8 mouse cellular contexts compared by ENCODE assay signal in genomic region chr4:45529201-45529985, GRCm38 (mm10). TPM values are rescaled to one million over a fixed set of nuclear protein-coding genes. Genes with fewer than 3 reads are reported as not detected.
DNase-seq lines count a peak whose midpoint lies in the region; ATAC-seq lines count a peak whose summit lies in the region.

No protein-coding gene starts in this region.

- ATAC-seq in heart, embryonic 11.5 days (replicated peaks; ENCODE audit: insufficient number of reproducible peaks, low FRiP score, low TSS enrichment), result no peak
- no peak for ATAC-seq in forebrain, embryonic 15.5 days (replicated peaks)
- ATAC-seq in neural tube, embryonic 13.5 days (ENCODE audit: low read depth), result peak; percentile 1; the same call in 1 of the 2 replicates

- under 1% methylated on average over 70 of the region's 71 CpGs for WGBS in heart, embryonic 11.5 days (ENCODE audit: insufficient replicate concordance)
- under 1% methylated on average over 55 of the region's 71 CpGs for WGBS in forebrain, embryonic 15.5 days
- WGBS in neural tube, embryonic 13.5 days, result under 1% methylated on average over 62 of the region's 71 CpGs

- H3K9ac ChIP-seq in heart, embryonic 11.5 days (ENCODE audit: low read depth, low read length), result peak overlapping the region; percentile 92
- peak overlapping the region; percentile 84 for H3K9ac ChIP-seq in forebrain, embryonic 15.5 days (replicated peaks)
- H3K9ac ChIP-seq in neural tube, embryonic 13.5 days, result peak overlapping the region; percentile 81

- DNase-seq in heart, postnatal 25 days (ENCODE audit: low spot score), result no peak
- peak; percentile 41 for DNase-seq in Muller cell, postnatal 12 days (ENCODE audit: inconsistent ontology term)
- peak; percentile 32 to 48 for DNase-seq in kidney, postnatal 25 days
- no peak for DNase-seq in cerebellum, adult 8-10 months
- DNase-seq in cerebellum, adult 11-12 months, result no peak

- peak overlapping the region; percentile 85 for H3K27ac ChIP-seq in heart, embryonic 11.5 days (ENCODE audit: low read depth, low read length)
- H3K27ac ChIP-seq in forebrain, embryonic 15.5 days (replicated peaks), result peak overlapping the region; percentile 89
- peak overlapping the region; percentile 93; the same call in 1 of the 2 replicates for H3K27ac ChIP-seq in neural tube, embryonic 13.5 days (replicated peaks)

- 0 out of 2 replicates have a peak, but pooled peaks cover 2% of the 10 kb centered on the region for H3K36me3 ChIP-seq in heart, embryonic 11.5 days (ENCODE audit: control insufficient read depth, insufficient read depth, low read length)
- H3K36me3 ChIP-seq in forebrain, embryonic 15.5 days, result no peaks in the 10 kb centered on the region
- no peaks in the 10 kb centered on the region for H3K36me3 ChIP-seq in neural tube, embryonic 13.5 days

- peak overlapping the region; percentile 77 for H3K4me2 ChIP-seq in heart, embryonic 11.5 days
- H3K4me2 ChIP-seq in forebrain, embryonic 15.5 days (replicated peaks), result peak overlapping the region; percentile 75
- peak overlapping the region; percentile 91 for H3K4me2 ChIP-seq in neural tube, embryonic 13.5 days

- peaks cover 34% of the 10 kb centered on the region for H3K4me1 ChIP-seq in heart, embryonic 11.5 days (ENCODE audit: control insufficient read depth, insufficient read depth, low read length)
- H3K4me1 ChIP-seq in forebrain, embryonic 15.5 days, result peaks cover 76% of the 10 kb centered on the region
- H3K4me1 ChIP-seq in neural tube, embryonic 13.5 days (replicated peaks), result peaks cover 56% of the 10 kb centered on the region

- H3K27me3 ChIP-seq in heart, embryonic 11.5 days (ENCODE audit: control insufficient read depth, insufficient read depth, low read length), result no peaks in the 10 kb centered on the region; the same call in 1 of the 2 replicates
- H3K27me3 ChIP-seq in forebrain, embryonic 15.5 days, result no peaks in the 10 kb centered on the region
- peaks cover 14% of the 10 kb centered on the region for H3K27me3 ChIP-seq in neural tube, embryonic 13.5 days

- intact Hi-C loops in heart, postnatal 25 days (cut with DNase I), result loop anchor here (2.0 to 5.0 kb wide), 3 partner anchors 42 to 109 kb away; no protein-coding TSS in a partner anchor

- H3K9me3 ChIP-seq in heart, embryonic 11.5 days (replicated peaks; ENCODE audit: control insufficient read depth, low read length), result no peaks in the 10 kb centered on the region
- no peaks in the 10 kb centered on the region for H3K9me3 ChIP-seq in forebrain, embryonic 15.5 days
- H3K9me3 ChIP-seq in neural tube, embryonic 13.5 days, result no peaks in the 10 kb centered on the region

- peak overlapping the region; percentile 90 for H3K4me3 ChIP-seq in heart, embryonic 11.5 days (ENCODE audit: low read depth, low read length)
- H3K4me3 ChIP-seq in forebrain, embryonic 15.5 days, result peak overlapping the region; percentile 64
- peak overlapping the region; percentile 77 for H3K4me3 ChIP-seq in neural tube, embryonic 13.5 days

RNA-seq across cellular contexts. Expression of gene Shb, which starts 2.9 kb away (rescaled TPM):
- polyA plus RNA-seq in heart, embryonic 11.5 days (2014; fragmentation: Nextera tagmentation; extraction: Ambion mirVana), result 9.2 and 11.1 TPM in 2 replicates
- 10 to 100 TPM; 34.9 to 37.7 TPM for total RNA-seq in heart, postnatal 25 days (2021)
- 13.1 and 13.3 TPM in 2 replicates for polyA plus RNA-seq in forebrain, embryonic 15.5 days (2015; fragmentation: Nextera tagmentation; extraction: Ambion mirVana)
- 4.0 and 4.2 TPM in 2 replicates for polyA plus RNA-seq in neural tube, embryonic 13.5 days (2015; fragmentation: Nextera tagmentation; extraction: Ambion mirVana)

Comparison
In these comparisons a context has a peak if more than half of its experiments do, and no peak if none do; other contexts are left out.
1. DNase-seq: peak in Muller cell, postnatal 12 days (single experiment) and kidney, postnatal 25 days (2 of 2); none in heart, postnatal 25 days (single experiment), cerebellum, adult 8-10 months (single experiment) and cerebellum, adult 11-12 months (single experiment).
2. Peak in every context shown above with its lines, with median percentiles within 50 percentile points of each other: H3K27ac ChIP-seq, H3K4me2 ChIP-seq, H3K4me3 ChIP-seq and H3K9ac ChIP-seq.